Mouse (Mus musculus): ENCODE results near the gene Prpf18. TPM values are rescaled to one million over a fixed set of nuclear protein-coding genes. Genes with fewer than 3 reads are reported as not detected.
A peak's percentile ranks its signal among the peaks of the same experiment; 100 is the strongest.

Prpf18 gene
- total and polyA plus RNA-seq, 2 experiments from 2014 or later, result 24.3 to 24.5 TPM

GRCm38 (mm10) chr2:4579357-4580068 lies 72.4 kb downstream of the Prpf18 start:
- peaks cover 61% of the 10 kb centered on the region for H3K36me3 ChIP-seq (replicated peaks; ENCODE audit: control insufficient read depth, insufficient read depth, low read length)
- peaks cover 17% of the 10 kb centered on the region; the same call in 1 of the 2 replicates for H3K4me1 ChIP-seq (ENCODE audit: control insufficient read depth, insufficient read depth)
- H3K9ac ChIP-seq (replicated peaks; ENCODE audit: low read depth, low read length), result no peak overlapping the region
- H3K4me2 ChIP-seq (ENCODE audit: low read depth, low read length), result no peak overlapping the region
- H3K27me3 ChIP-seq (ENCODE audit: control insufficient read depth, insufficient read depth, low read length), result no peaks in the 10 kb centered on the region
- no peak for TF ChIP-seq CTCF (IDR thresholded peaks at IDR 0.05; ENCODE audit: low read depth)
- no peak for TF ChIP-seq EP300 (IDR thresholded peaks at IDR 0.05; ENCODE audit: low read depth)
- H3K4me3 ChIP-seq (ENCODE audit: low read depth, low read length), result no peak overlapping the region
- ATAC-seq (ENCODE audit: insufficient read depth, low read depth) (no peak), DNase-seq (ENCODE audit: low spot score) (no peak)
- no peaks in the 10 kb centered on the region for H3K9me3 ChIP-seq (replicated peaks; ENCODE audit: control insufficient read depth, low read length)
- peak overlapping the region; percentile 69 for H3K27ac ChIP-seq (ENCODE audit: low read depth)
- 58% methylated on average over 8 of the region's 8 CpGs for WGBS

GRCm38 (mm10) chr2:4578291-4578690 lies 73.6 kb downstream of the Prpf18 start:
- ATAC-seq (ENCODE audit: insufficient read depth, low read depth) (no peak), DNase-seq (ENCODE audit: low spot score) (no peak)
- Histone ChIP-seq H3K27me3 (ENCODE audit: control insufficient read depth, insufficient read depth, low read length) (no peaks in the 10 kb centered on the region), H3K9ac (replicated peaks; ENCODE audit: low read depth, low read length) (no peak overlapping the region), H3K9me3 (replicated peaks; ENCODE audit: control insufficient read depth, low read length) (no peaks in the 10 kb centered on the region), H3K4me3 (ENCODE audit: low read depth, low read length) (no peak overlapping the region), H3K4me1 (ENCODE audit: control insufficient read depth, insufficient read depth) (peaks cover 17% of the 10 kb centered on the region; the same call in 1 of the 2 replicates), H3K4me2 (ENCODE audit: low read depth, low read length) (no peak overlapping the region), H3K36me3 (replicated peaks; ENCODE audit: control insufficient read depth, insufficient read depth, low read length) (peaks cover 73% of the 10 kb centered on the region), H3K27ac (ENCODE audit: low read depth) (peak overlapping the region; percentile 69)
- 65% methylated on average over 5 of the region's 5 CpGs for WGBS
- TF ChIP-seq EP300 (IDR thresholded peaks at IDR 0.05; ENCODE audit: low read depth), result no peak

- Histone ChIP-seq H3K27ac (ENCODE audit: low read depth) (no peak overlapping the region), H3K36me3 (replicated peaks; ENCODE audit: control insufficient read depth, insufficient read depth, low read length) (peaks cover 84% of the 10 kb centered on the region)
These were observed 75.9 kb downstream of the Prpf18 start for GRCm38 (mm10) chr2:4575975-4576374.

GRCm38 (mm10) chr2:4575163-4575562 lies 76.8 kb downstream of the Prpf18 start:
- peak; percentile 33; the same call in 1 of the 2 replicates for ATAC-seq (ENCODE audit: insufficient read depth, low read depth)

More at GRCm38 (mm10) chr2:4575975-4576374, 75.9 kb downstream of the Prpf18 start:
- Histone ChIP-seq H3K4me3 (ENCODE audit: low read depth, low read length) (no peak overlapping the region), H3K9ac (replicated peaks; ENCODE audit: low read depth, low read length) (no peak overlapping the region), H3K4me2 (ENCODE audit: low read depth, low read length) (no peak overlapping the region), H3K27me3 (ENCODE audit: control insufficient read depth, insufficient read depth, low read length) (no peaks in the 10 kb centered on the region), H3K4me1 (ENCODE audit: control insufficient read depth, insufficient read depth) (peaks cover 17% of the 10 kb centered on the region; the same call in 1 of the 2 replicates), H3K9me3 (replicated peaks; ENCODE audit: control insufficient read depth, low read length) (no peaks in the 10 kb centered on the region)
- TF ChIP-seq CTCF (IDR thresholded peaks at IDR 0.05; ENCODE audit: low read depth), result no peak
- no peak for TF ChIP-seq EP300 (IDR thresholded peaks at IDR 0.05; ENCODE audit: low read depth)
- WGBS, result 90% methylated on average over 7 of the region's 7 CpGs
- DNase-seq (ENCODE audit: low spot score) (no peak), ATAC-seq (ENCODE audit: insufficient read depth, low read depth) (no peak)

GRCm38 (mm10) chr2:4574251-4574650 lies 77.7 kb downstream of the Prpf18 start:
- DNase-seq (ENCODE audit: low spot score) (no peak), ATAC-seq (ENCODE audit: insufficient read depth, low read depth) (no peak)
- WGBS, result 82% methylated on average over 5 of the region's 5 CpGs
- Histone ChIP-seq H3K9ac (replicated peaks; ENCODE audit: low read depth, low read length) (no peak overlapping the region), H3K4me1 (ENCODE audit: control insufficient read depth, insufficient read depth) (peaks cover 25% of the 10 kb centered on the region), H3K4me2 (ENCODE audit: low read depth, low read length) (no peak overlapping the region), H3K9me3 (replicated peaks; ENCODE audit: control insufficient read depth, low read length) (no peaks in the 10 kb centered on the region), H3K36me3 (replicated peaks; ENCODE audit: control insufficient read depth, insufficient read depth, low read length) (peaks cover 68% of the 10 kb centered on the region), H3K27me3 (ENCODE audit: control insufficient read depth, insufficient read depth, low read length) (no peaks in the 10 kb centered on the region), H3K27ac (ENCODE audit: low read depth) (no peak overlapping the region), H3K4me3 (ENCODE audit: low read depth, low read length) (no peak overlapping the region)
- TF ChIP-seq CTCF (IDR thresholded peaks at IDR 0.05; ENCODE audit: low read depth), result no peak
- no peak for TF ChIP-seq EP300 (IDR thresholded peaks at IDR 0.05; ENCODE audit: low read depth)

More at GRCm38 (mm10) chr2:4575163-4575562, 76.8 kb downstream of the Prpf18 start:
- no peak overlapping the region for H3K27ac ChIP-seq (ENCODE audit: low read depth)
- DNase-seq (ENCODE audit: low spot score), result no peak
- H3K9ac ChIP-seq (replicated peaks; ENCODE audit: low read depth, low read length), result no peak overlapping the region
- no peak overlapping the region for H3K4me3 ChIP-seq (ENCODE audit: low read depth, low read length)
- no peak for TF ChIP-seq CTCF (IDR thresholded peaks at IDR 0.05; ENCODE audit: low read depth)
- no peaks in the 10 kb centered on the region for H3K9me3 ChIP-seq (replicated peaks; ENCODE audit: control insufficient read depth, low read length)
- no peak overlapping the region for H3K4me2 ChIP-seq (ENCODE audit: low read depth, low read length)
- H3K4me1 ChIP-seq (ENCODE audit: control insufficient read depth, insufficient read depth), result peaks cover 22% of the 10 kb centered on the region; the same call in 1 of the 2 replicates
- peaks cover 76% of the 10 kb centered on the region for H3K36me3 ChIP-seq (replicated peaks; ENCODE audit: control insufficient read depth, insufficient read depth, low read length)
- no peaks in the 10 kb centered on the region for H3K27me3 ChIP-seq (ENCODE audit: control insufficient read depth, insufficient read depth, low read length)
- 88% methylated on average over 2 of the region's 2 CpGs for WGBS

- Histone ChIP-seq H3K4me1 (ENCODE audit: control insufficient read depth, insufficient read depth) (peaks cover 30% of the 10 kb centered on the region), H3K36me3 (replicated peaks; ENCODE audit: control insufficient read depth, insufficient read depth, low read length) (peaks cover 59% of the 10 kb centered on the region), H3K4me2 (ENCODE audit: low read depth, low read length) (no peak overlapping the region), H3K4me3 (ENCODE audit: low read depth, low read length) (no peak overlapping the region), H3K9ac (replicated peaks; ENCODE audit: low read depth, low read length) (no peak overlapping the region), H3K27me3 (ENCODE audit: control insufficient read depth, insufficient read depth, low read length) (no peaks in the 10 kb centered on the region), H3K9me3 (replicated peaks; ENCODE audit: control insufficient read depth, low read length) (no peaks in the 10 kb centered on the region), H3K27ac (ENCODE audit: low read depth) (no peak overlapping the region)
- DNase-seq (ENCODE audit: low spot score), result no peak
- no peak for TF ChIP-seq CTCF (IDR thresholded peaks at IDR 0.05; ENCODE audit: low read depth)
- no peak for TF ChIP-seq EP300 (IDR thresholded peaks at IDR 0.05; ENCODE audit: low read depth)
- 49% methylated on average over 4 of the region's 4 CpGs for WGBS
- no peak for ATAC-seq (ENCODE audit: insufficient read depth, low read depth)
These were observed 78.5 kb downstream of the Prpf18 start for GRCm38 (mm10) chr2:4573386-4573785.

Data from heart, postnatal 0 days (tissue).